Mouse (Mus musculus): ENCODE data around the gene Aamp.

Gene Aamp

GRCm38 (mm10) chr1:74300347-74301110 lies 16.0 kb upstream of the Aamp start:
- DNase-seq, result no peak

GRCm38 (mm10) chr1:74298996-74299395 lies 14.5 kb upstream of the Aamp start:
- DNase-seq, result no peak

- no peak for DNase-seq
Observed at GRCm38 (mm10) chr1:74298157-74298750, 13.7 kb upstream of the Aamp start.

- DNase-seq, result no peak
Observed at GRCm38 (mm10) chr1:74297269-74297668, 12.7 kb upstream of the Aamp start.

- no peak for DNase-seq
Observed at GRCm38 (mm10) chr1:74296477-74296876, 11.9 kb upstream of the Aamp start.

- DNase-seq, result peak; percentile 87
Observed at GRCm38 (mm10) chr1:74295456-74296171, 11.1 kb upstream of the Aamp start.

- DNase-seq, result no peak
Observed at GRCm38 (mm10) chr1:74294733-74295455, 10.4 kb upstream of the Aamp start.

- no peak for DNase-seq
Observed at GRCm38 (mm10) chr1:74294090-74294643, 9.6 kb upstream of the Aamp start.

GRCm38 (mm10) chr1:74293306-74293960 lies 8.9 kb upstream of the Aamp start:
- no peak for DNase-seq

GRCm38 (mm10) chr1:74292331-74293020 lies 7.9 kb upstream of the Aamp start:
- no peak for DNase-seq

- no peak for DNase-seq
Observed at GRCm38 (mm10) chr1:74290141-74290540, 5.6 kb upstream of the Aamp start.

- no peak for DNase-seq
Observed at GRCm38 (mm10) chr1:74289740-74290139, 5.2 kb upstream of the Aamp start.

- no peak for DNase-seq
Observed at GRCm38 (mm10) chr1:74289248-74289647, 4.7 kb upstream of the Aamp start.

GRCm38 (mm10) chr1:74288327-74288726 lies 3.8 kb upstream of the Aamp start:
- no peak for DNase-seq

GRCm38 (mm10) chr1:74286869-74287607 lies 2.5 kb upstream of the Aamp start:
- DNase-seq, result peak; percentile 43

GRCm38 (mm10) chr1:74285212-74286010 lies 873 bp upstream of the Aamp start:
- no peak for DNase-seq

- DNase-seq, result peak; percentile 60
Observed at GRCm38 (mm10) chr1:74283686-74284463, 663 bp downstream of the Aamp start.

GRCm38 (mm10) chr1:74282896-74283625 lies 1.5 kb downstream of the Aamp start:
- DNase-seq, result no peak

GRCm38 (mm10) chr1:74281886-74282285 lies 2.7 kb downstream of the Aamp start:
- DNase-seq, result no peak
